Mouse (Mus musculus): ENCODE data around the gene Ggta1. TPM values are rescaled to one million over a fixed set of nuclear protein-coding genes. Genes with fewer than 3 reads are reported as not detected.

Gene Ggta1
- total RNA-seq, 2 experiments from 2014 or later = 7.9 to 18.4 TPM

DNA sequence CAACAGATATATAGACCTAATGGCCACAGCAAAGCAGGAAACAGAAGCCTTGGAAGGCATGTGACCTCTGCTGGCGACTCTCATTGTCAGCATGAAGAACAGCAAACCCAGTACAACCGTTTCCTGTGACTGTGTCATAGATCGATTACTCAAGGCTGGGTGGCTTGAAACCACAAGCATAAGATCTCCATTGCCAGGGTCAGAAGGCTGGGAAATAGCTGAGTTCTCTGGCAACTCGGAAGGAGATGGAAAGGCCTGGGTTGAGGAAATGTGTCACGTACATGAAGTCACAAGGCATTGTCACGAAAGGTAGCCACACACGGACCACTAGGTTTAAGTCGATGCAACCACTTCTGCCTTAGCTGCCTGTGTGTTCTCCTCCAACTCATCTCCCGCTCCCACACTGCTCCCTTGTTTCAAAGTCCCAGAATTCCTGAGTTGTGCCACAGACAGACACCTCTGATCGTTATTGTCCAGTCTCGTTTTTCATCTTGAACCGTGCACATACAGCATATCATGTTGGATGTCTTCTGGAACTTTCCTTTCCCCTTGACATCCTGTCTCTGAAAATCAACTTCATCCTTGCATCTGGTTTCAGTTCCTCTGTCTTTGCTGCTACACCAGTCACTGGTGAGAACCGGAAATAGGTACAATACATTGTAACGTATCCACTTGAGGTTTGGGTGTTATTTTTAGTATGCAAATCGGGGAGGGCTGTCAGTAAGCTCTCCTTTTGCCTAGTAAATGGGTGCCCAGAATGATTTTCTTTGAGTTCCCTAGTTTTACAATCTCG lies 32.7 kb upstream of the Ggta1 start:
- no peak for ATAC-seq (replicated peaks; ENCODE audit: low FRiP score, poor library complexity, severe bottlenecking)

DNA sequence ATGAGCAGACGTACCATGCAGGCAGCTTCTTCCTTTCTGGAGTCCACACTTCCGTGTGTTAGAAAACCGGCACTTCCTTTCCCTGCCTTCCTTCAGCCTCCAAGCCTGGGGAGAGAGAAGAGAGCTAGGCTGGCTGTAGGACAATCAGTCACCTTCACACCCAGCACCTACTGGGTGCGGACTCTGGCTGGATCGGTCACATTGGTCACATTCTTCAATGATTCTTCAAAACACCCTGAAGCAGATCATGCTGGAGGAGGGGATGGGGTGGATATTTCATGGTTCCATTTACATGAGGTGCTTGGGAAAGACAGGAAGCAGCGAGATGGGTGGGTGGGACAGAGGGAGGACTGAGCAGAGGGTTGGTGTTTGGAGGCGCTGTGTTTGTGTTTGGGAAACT lies 30.5 kb upstream of the Ggta1 start:
- no peak for ATAC-seq (replicated peaks; ENCODE audit: low FRiP score, poor library complexity, severe bottlenecking)

DNA sequence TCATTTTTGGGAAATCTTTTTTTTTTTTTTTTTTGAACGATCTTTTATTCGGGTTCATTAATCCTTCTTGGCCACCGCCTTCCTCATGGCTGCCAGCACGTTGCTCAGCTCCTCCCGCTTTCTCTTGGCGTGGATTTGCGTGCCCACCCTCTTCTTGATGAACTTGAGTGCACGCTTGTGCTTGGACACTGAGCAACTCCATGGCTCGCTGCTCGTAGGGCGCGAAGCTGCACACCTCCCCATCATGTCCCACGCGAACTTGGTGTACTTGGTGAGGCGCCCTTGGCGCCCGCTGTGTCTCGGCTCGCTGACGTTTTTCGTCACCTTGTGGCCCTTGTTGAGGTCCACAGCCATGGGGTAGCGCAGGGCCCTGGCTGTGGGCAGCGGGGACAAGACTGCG lies 28.1 kb upstream of the Ggta1 start:
- ATAC-seq (replicated peaks; ENCODE audit: low FRiP score, poor library complexity, severe bottlenecking) = no peak

DNA sequence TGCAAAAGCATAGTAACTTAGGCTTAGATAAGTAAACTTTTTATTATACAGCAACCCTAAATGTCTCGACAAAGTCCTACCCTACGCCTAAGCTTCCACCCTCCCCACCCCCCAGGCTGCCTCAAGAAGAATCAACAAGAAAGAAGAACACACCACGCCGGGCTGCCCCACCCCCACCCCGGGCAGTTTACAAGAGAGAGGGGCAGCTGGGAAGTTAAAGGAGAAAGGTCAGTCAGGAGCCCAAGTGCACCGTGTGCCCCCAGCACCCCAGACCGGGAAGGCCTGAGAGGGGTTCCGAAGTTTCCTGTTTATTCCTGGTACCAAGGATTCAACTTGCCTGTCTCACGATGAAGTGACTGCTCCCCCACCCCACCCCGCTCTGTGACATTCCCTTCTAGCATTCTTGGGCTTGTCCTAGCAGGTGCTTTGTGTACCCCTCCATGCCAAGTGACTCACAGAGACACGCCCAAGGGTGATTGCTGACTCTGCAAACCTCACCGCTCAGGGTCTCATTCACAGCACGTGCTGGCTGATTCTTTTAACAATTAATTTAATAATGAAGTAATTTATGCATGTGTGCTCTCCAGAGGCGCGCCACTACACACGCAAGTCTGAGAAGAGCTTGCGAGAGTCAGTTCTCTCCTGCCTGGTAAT lies 27.6 kb upstream of the Ggta1 start:
- ATAC-seq (replicated peaks; ENCODE audit: low FRiP score, poor library complexity, severe bottlenecking) = no peak

DNA sequence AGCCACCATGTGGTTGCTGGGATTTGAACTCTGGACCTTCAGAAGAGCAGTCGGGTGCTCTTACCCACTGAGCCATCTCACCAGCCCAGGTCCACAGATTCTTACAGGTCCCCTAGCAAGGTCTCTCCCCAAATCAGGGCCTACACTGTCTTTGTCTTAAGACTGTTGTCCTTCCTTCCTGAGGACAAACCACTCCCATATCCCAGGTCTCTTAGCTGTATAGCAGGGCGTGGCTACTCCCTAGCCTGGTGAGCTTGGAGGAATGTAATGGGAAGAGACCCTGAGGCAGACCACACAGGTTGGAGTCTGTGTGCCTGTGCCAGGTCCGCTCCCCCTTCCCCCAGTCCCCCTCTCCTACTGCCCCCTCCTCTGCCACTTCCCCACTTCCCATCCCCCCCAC lies 24.7 kb upstream of the Ggta1 start:
- no peak for ATAC-seq (replicated peaks; ENCODE audit: low FRiP score, poor library complexity, severe bottlenecking)

DNA sequence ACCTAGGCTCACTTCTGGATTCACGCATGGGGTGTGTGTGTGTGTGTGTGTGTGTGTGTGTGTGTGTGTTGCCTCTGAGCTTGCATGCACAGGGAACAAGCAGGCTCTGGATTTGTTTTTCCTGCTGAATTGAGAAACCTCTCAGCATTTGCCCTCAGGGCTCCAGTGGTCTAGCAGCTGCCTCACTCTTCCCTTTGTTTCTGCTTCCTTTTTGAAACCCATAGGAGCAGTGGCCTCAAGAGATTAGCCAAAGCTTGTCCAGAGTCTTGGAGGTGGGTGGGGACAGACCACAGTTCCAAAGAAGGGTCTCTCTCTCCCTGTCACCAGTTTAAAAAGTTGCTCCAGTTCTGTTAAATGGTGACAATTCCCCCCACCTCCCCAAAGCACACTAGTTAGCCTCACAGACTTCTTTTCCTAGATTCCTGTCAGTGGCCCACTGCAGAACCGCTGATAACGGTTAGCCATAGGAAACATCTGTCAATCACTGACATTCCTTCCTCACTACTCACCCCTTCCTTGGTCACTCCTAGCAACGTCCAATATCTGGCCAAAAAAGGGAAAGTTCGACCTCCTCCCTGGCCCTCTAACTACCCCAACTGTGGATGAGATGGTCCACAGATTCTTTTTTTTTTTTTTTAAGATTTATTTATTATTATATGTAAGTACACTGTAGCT lies 24.1 kb upstream of the Ggta1 start:
- no peak for ATAC-seq (replicated peaks; ENCODE audit: low FRiP score, poor library complexity, severe bottlenecking)

DNA sequence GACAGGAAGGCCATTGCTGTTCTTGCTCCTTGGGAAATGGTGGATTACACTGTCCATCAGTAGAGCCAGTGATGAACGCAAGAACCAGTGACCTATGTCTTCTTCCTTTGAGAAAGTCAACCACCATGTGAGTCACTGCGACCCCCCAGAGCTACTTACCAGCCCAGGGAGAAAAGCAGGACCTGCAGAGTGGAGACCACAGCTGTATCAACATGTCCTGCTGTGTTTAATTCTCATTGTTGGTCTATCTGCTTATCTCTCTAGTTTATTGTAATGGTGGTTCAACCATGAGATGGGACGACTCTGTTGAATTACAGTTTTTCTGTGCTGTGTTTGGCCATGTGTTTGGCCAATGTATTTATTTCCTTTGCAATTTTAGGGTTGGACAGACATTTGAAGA lies 21.1 kb upstream of the Ggta1 start:
- no peak for ATAC-seq (replicated peaks; ENCODE audit: low FRiP score, poor library complexity, severe bottlenecking)

DNA sequence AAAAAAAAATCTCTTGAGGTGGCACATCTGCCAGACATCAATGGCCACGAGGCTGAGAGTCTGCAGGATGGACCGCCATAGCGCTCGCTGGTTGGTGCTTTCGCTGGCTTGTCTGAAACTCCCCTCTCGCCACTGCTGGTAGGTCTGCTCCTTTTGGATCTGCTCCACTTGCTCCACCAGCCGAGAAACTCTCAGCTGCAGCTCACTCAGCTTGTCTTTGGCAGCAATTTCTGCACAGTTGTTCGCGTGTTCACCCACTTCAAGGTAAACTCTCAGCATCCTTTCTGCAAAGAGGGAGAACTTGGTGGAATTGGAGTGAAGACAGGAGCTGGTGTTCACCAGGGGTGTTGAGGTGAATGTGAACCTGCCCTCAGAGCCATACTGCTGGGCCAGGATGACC lies 20.4 kb upstream of the Ggta1 start:
- ATAC-seq (replicated peaks; ENCODE audit: low FRiP score, poor library complexity, severe bottlenecking) = no peak

DNA sequence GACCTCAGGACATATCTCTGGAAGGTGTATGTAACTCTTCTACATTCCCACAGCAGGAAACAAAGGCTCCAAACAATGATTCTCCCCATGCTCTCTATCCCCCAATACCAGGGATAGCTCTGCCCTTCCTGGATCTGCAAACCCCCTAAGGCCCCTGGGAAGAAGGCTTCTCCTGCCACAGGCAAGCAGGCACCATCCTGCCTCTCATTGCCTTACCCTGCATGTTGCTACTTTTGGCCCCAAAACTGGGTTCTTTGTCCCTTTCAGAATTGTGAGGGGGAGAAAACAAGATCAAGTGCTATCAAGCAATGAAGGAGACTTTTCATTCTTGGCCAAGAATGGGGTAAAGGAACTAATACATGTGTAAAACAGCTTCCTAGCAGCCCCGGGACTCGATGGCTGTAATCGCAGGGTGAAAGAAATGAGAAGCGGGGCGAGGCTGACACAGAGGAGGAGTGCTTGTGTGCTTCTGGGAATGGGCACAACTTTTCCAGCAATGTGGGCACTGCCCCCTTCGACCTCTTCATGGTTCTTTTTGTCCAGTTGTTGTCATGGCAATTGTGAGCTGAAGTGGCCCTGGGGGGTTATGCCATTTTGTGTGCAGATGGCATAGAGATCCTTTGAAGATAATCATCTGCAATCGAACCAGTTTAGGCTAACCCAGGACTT lies 18.4 kb upstream of the Ggta1 start:
- no peak for ATAC-seq (replicated peaks; ENCODE audit: low FRiP score, poor library complexity, severe bottlenecking)

DNA sequence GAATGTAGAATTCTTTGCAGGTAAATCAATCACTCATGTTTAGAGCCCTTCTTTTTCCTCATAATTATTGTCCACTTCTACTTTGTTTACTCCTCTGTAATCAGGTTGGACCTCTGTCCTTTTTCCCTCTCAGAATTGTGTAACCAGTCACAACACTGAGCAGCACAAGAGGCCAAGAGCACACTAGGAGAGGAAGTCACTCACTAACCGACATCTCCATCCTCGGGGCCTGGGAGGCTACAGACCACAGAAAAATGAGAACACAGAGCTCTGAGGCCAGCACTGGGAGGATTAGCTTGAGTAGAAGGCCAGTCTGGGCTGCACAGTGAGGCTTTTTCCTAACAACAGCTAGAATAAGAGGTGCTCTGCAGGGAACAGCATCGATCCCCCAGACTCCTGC lies 17.0 kb upstream of the Ggta1 start:
- no peak for ATAC-seq (replicated peaks; ENCODE audit: low FRiP score, poor library complexity, severe bottlenecking)

DNA sequence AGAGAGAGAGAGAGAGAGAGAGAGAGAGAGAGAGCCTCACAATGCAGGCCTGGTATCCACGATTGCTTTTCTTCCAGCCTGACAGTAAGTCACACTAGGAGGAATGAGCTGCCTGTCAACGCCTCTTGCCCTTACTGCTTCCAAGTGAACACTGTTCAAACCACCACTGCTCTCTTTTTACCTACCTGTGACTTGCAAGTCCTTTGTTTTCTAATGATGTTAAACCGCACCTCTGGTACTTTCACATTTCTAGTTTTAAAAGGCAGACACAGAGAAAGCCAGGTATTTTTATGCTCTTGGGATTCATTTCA lies 15.7 kb upstream of the Ggta1 start:
- ATAC-seq (replicated peaks; ENCODE audit: low FRiP score, poor library complexity, severe bottlenecking) = no peak

DNA sequence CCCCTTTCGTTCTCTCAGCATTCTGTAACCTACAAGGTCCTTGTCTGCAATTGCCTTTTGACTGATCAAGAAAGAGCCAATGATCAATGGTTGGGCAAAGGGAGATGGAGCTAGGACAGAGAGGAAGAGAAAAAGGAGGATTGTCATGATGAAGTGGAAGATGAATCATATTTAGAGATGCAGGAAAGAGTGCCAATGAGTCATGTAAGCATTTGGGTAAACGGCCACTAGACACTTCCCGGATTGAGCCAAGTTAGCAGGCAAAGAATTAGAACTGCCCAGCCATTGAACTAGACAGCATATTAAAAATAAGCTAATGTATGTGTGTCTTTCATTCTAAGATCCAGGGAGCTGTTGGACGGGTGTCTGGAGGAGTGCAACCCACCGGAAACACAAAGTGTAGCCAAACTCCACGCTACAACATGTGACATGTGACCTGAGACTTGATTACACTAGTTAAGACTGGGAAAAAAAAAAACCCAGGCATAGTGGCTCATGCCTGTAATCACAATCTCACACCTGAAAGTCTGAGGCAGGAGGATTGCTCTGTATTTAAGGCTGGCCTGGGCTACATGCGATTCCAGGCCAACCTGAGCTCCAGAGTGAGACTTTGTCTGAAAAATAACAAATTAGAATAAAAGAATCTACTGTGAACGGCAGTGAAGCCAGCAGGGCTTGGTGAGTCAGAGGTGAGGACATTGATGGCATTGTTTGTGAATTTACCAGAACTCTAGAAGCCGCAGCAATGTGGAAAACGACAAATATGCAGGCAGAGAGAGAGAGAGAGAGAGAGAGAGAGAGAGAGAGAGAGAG lies 15.2 kb upstream of the Ggta1 start:
- no peak for ATAC-seq (replicated peaks; ENCODE audit: low FRiP score, poor library complexity, severe bottlenecking)

DNA sequence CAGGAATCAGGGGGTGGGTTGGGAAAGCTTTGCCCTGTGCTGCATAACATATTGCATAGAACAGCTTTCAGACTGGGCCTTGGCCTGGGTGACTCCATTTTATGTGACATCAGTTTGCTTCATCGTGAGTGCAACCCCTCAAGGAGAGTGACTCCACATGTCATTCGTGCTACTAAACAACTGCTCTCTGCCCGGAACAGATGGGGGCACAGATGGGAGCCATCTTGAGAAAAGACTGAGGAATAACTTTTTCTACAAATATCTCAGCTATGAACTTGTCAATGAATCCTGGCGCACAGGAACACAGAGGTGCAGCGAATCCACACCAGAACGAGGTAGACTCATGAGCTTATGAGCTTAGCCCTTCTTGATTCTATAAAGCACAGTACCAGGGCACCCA lies 14.3 kb upstream of the Ggta1 start:
- ATAC-seq (replicated peaks; ENCODE audit: low FRiP score, poor library complexity, severe bottlenecking) = no peak

DNA sequence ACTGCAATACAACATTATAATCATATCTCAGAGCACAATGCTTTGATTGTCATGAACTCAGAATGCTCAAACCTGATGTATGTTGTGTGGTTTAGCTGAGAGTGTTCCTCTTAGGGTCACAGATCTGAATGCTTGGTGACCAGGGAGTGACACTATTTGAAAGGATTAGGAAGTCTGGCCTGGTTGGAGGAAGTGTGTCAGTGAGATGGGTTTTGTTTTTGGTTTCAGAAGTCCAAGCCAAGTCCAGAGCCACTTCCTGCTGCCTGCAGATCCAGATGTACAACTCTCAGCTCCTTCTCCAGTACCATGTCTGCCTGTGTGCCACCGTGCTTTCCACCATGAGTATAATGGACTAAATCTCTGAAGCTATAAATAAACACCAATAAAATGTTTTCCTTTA lies 11.9 kb upstream of the Ggta1 start:
- ATAC-seq (replicated peaks; ENCODE audit: low FRiP score, poor library complexity, severe bottlenecking) = no peak

DNA sequence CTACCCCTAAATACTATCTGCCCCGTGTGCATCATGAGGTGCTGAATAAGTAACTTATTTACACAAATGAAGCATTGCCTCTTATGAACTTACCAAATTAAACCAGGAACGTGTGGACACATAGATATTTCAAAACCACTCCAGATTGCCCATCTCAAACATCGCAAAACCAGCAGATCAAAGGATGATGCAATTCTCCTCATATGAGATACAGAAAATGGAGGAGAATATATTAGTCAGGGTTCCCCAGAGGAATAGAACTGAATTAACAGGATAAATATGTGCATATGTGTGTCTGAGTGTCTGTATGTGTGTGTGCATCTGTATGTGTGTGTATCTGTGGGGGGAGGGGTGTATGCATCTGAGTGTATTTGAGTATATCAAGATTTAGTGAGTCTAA lies 6.2 kb upstream of the Ggta1 start:
- no peak for ATAC-seq (replicated peaks; ENCODE audit: low FRiP score, poor library complexity, severe bottlenecking)

DNA sequence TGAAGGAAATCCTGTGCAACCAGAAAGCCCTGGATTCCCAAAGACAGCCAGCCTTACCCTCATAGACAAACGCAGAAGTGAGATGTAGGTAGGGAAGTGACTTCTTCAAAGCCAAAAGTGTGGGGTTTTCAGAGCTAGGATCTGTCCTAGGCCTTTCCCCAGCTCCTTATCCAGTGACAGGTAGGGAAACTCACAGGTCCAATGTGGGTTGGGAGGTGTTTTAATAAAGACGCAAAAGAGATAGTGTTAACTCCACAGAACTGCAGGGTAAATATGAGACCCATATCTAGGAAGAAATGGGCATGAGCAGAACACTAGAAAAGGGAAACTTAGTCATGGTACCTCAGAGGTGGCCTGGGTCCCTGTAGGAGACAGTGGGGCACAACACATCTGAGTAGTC lies 5.2 kb upstream of the Ggta1 start:
- no peak for ATAC-seq (replicated peaks; ENCODE audit: low FRiP score, poor library complexity, severe bottlenecking)

DNA sequence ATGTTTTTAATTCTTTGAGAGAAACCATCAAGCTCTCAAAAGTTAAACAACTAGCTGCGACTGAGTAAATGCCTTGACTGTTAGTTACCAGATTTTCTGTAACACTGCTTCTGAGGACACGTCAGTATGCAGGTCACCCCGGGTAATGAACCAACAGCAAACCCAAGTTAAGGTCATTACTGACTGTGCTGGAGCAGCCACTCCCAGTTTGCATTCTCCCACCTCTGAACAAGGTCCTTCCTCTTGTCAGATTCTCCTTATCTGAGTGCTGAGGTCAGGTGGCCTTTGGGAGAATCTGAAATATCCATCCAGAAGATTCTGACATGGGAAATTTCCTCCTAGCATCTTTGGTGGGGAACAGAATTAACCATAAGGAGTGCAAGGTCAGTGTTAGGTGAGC lies 4.8 kb upstream of the Ggta1 start:
- ATAC-seq (replicated peaks; ENCODE audit: low FRiP score, poor library complexity, severe bottlenecking) = no peak

DNA sequence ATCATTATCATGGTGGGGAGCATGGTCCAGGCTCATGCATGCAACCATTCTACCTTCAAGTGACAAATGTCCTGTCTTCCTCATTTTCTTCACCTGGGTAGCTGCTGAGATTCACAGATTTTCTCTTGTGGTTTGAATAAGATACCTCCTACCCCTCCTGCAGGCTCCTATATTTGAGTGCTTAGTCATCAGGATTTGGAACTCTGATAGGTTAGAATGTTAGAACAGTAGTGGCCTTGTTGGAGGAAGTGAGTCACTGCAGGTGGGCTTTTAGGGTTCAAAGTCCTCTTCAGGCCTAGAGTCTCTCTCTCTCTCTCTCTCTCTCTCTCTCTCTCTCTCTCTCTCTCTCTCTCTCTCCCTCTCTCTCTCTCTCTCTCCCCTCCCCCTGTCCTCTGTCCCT lies 2.6 kb upstream of the Ggta1 start:
- no peak for ATAC-seq (replicated peaks; ENCODE audit: low FRiP score, poor library complexity, severe bottlenecking)

DNA sequence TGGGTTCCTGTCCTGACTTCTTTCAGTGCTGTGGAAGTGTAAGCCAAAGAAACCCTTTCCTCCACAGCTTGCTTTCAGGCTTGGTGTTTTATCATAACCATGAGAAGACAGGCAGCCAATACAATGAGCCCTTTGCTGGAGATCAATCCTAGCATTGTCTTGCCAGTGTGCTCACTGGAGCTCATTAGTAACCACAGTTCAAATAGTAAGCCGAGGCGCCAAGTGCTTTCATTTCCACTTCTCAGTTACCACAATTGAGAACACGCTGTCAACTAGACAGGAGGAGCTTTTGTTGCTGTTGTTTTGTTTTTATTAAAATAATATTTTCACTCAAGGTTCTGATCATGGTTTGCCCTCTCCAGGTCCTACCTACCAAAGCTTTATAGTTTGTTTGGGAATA lies 1.5 kb upstream of the Ggta1 start:
- ATAC-seq (replicated peaks; ENCODE audit: low FRiP score, poor library complexity, severe bottlenecking) = no peak

DNA sequence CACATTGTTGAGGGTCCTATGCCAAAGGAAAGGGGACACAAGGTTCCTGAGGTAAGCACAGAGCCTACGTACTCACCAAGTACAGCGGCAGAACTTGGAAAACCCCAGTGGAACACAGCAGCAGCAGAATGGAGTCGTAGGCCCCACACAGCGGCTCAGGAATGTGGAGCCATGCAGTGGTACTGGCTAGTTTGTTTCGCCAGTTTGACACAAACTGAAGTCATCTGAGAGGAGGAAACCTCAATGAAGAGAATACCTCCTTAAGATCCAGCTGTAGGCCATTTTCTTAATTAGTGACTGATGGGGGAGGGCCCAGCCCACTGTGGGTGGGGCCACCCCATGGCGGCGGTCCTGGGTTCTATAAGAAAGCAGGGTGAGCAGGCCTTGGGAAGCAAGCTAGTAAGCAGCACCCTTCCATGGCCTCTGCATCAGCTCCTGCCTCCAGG lies 1.1 kb upstream of the Ggta1 start:
- no peak for ATAC-seq (replicated peaks; ENCODE audit: low FRiP score, poor library complexity, severe bottlenecking)
